9 mouse cellular contexts compared by ENCODE assay signal in genomic region chr7:144942071-144942743, GRCm38 (mm10). TPM values are rescaled to one million over a fixed set of nuclear protein-coding genes. Genes with fewer than 3 reads are reported as not detected.
A peak's percentile ranks its signal among the peaks of the same experiment; 100 is the strongest.
DNase-seq lines count a peak whose midpoint lies in the region; ATAC-seq and TF ChIP-seq lines count a peak whose summit lies in the region.
"Had no signal": no experiment of that assay in that cellular context is flagged by ENCODE, and none has a peak within 500 bp of the region (broad histone marks: within the 10 kb centered on the region; RNA-seq: fewer than 3 reads in every experiment).

No protein-coding gene starts in this region.

- no peaks in the 10 kb centered on the region for H3K9me3 ChIP-seq in limb, embryonic 13.5 days

- H3K4me1 ChIP-seq in limb, embryonic 13.5 days = peaks cover 37% of the 10 kb centered on the region

- H3K27ac ChIP-seq in gastrocnemius, adult 2 months = peak overlapping the region; percentile 75
- H3K27ac ChIP-seq in limb, embryonic 13.5 days = peak overlapping the region; percentile 96

- no peak for DNase-seq in gastrocnemius, adult 2 months
- DNase-seq in gastrocnemius, postnatal 36 days = no peak
- DNase-seq in embryo, embryonic 11.5 days (ENCODE audit: low read depth, low spot score) = peak; percentile 45
- DNase-seq in heart, postnatal 14 days = peak; percentile 19 to 44
- DNase-seq in neural tube, embryonic 10.5 days (ENCODE audit: extremely low spot score, low spot score) = peak; percentile 70
- DNase-seq in cerebellum, adult 8-10 months = no peak
- no peak for DNase-seq in gastrocnemius, postnatal 4 days (ENCODE audit: low spot score in 2 of 2)

- no peaks in the 10 kb centered on the region for H3K27me3 ChIP-seq in limb, embryonic 13.5 days

- H3K4me3 ChIP-seq in gastrocnemius, adult 2 months = peak overlapping the region; percentile 83
- peak overlapping the region; percentile 75 for H3K4me3 ChIP-seq in limb, embryonic 13.5 days

- TF ChIP-seq CTCF in gastrocnemius, adult 2 months (IDR thresholded peaks at IDR 0.05) = no peak

- H3K36me3 ChIP-seq in limb, embryonic 13.5 days = peaks cover under 1% of the 10 kb centered on the region

- intact Hi-C loops in gastrocnemius, adult 2 months (cut with DNase I) = loop anchor here (5.0 kb wide), 1 partner anchor 85 kb away; no protein-coding TSS in a partner anchor
- intact Hi-C loops in gastrocnemius, postnatal 36 days (cut with DNase I) = loop anchor here (5.0 kb wide), 1 partner anchor 80 kb away; no protein-coding TSS in a partner anchor
- intact Hi-C loops in heart, postnatal 14 days (cut with DNase I) = loop anchor here (1.0 to 2.0 kb wide), 2 partner anchors 55 to 169 kb away; no protein-coding TSS in a partner anchor

- WGBS in limb, embryonic 13.5 days = under 1% methylated on average over 35 of the region's 35 CpGs

- no peak for ATAC-seq in limb, embryonic 13.5 days (ENCODE audit: low FRiP score, low read depth)

- H3K9ac ChIP-seq in limb, embryonic 13.5 days = peak overlapping the region; percentile 72

- peak overlapping the region; percentile 96 for H3K4me2 ChIP-seq in limb, embryonic 13.5 days (replicated peaks)

RNA-seq across cellular contexts. Expression of gene Ccnd1, which starts 2.5 kb away (rescaled TPM):
- 1 to 10 TPM; 1.6 to 5.2 TPM for total RNA-seq in gastrocnemius, adult 2 months (2021)
- 1 to 10 TPM; 5.2 to 7.4 TPM for total RNA-seq in gastrocnemius, postnatal 36 days (2021)
- total RNA-seq in heart, postnatal 14 days (2021) = 10 to 100 TPM; 37.2 to 58.8 TPM
- polyA plus RNA-seq in limb, embryonic 13.5 days (2015; fragmentation: Nextera tagmentation; extraction: Ambion mirVana) = 167 and 169 TPM in 2 replicates
- total RNA-seq in gastrocnemius, postnatal 4 days (2021) = 10 to 100 TPM; 82.7 to 84.8 TPM

RNA-seq across cellular contexts. Expression of gene LTO1, which starts 27.3 kb away (rescaled TPM):
- 1 to 10 TPM; 8.1 to 9.9 TPM for total RNA-seq in gastrocnemius, adult 2 months (2021)
- total RNA-seq in gastrocnemius, postnatal 36 days (2021) = 1 to 10 TPM; 6.8 to 7.2 TPM
- 10 to 100 TPM; 14.0 to 14.3 TPM for total RNA-seq in heart, postnatal 14 days (2021)
- 27.5 and 32.9 TPM in 2 replicates for polyA plus RNA-seq in limb, embryonic 13.5 days (2015; fragmentation: Nextera tagmentation; extraction: Ambion mirVana)
- total RNA-seq in gastrocnemius, postnatal 4 days (2021) = 10 to 100 TPM; 18.4 TPM

RNA-seq across cellular contexts. Expression of gene Fgf15, which starts 45.9 kb away (rescaled TPM):
- total RNA-seq in gastrocnemius, adult 2 months (2021) = not detected
- total RNA-seq in gastrocnemius, postnatal 36 days (2021) = not detected
- not detected for total RNA-seq in heart, postnatal 14 days (2021)
- 0.22 and 0.31 TPM in 2 replicates for polyA plus RNA-seq in limb, embryonic 13.5 days (2015; fragmentation: Nextera tagmentation; extraction: Ambion mirVana)
- total RNA-seq in gastrocnemius, postnatal 4 days (2021) = not detected
- total RNA-seq: CH12.LX had no signal

Comparison
In these comparisons a context has a peak if more than half of its experiments do, and no peak if none do; other contexts are left out.
1. RNA of gene Ccnd1, which starts 2.5 kb away (total RNA-seq): 82.7 to 84.8 TPM in gastrocnemius, postnatal 4 days and 37.2 to 58.8 TPM in heart, postnatal 14 days; 5.2 to 7.4 TPM in gastrocnemius, postnatal 36 days and 1.6 to 5.2 TPM in gastrocnemius, adult 2 months; every median in the first group is over 4 times any median in the second.
2. DNase-seq: peak in embryo, embryonic 11.5 days (single experiment), heart, postnatal 14 days (2 of 2) and neural tube, embryonic 10.5 days (single experiment); none in gastrocnemius, adult 2 months (single experiment), gastrocnemius, postnatal 36 days (0 of 2), cerebellum, adult 8-10 months (single experiment) and gastrocnemius, postnatal 4 days (0 of 2).